Mouse (Mus musculus): Measurements from ENCODE around the gene Cfap61. TPM values are rescaled to one million over a fixed set of nuclear protein-coding genes. Genes with fewer than 3 reads are reported as not detected.

Cfap61 gene
- polyA plus RNA-seq, 1 experiment from 2014 or later, result 2.9 TPM

- H3K27ac ChIP-seq (replicated peaks), result no peak overlapping the region
- no peak overlapping the region for H3K4me3 ChIP-seq
- H3K4me2 ChIP-seq, result no peak overlapping the region
- under 1% methylated on average over 9 of the region's 9 CpGs for WGBS
- H3K27me3 ChIP-seq, result 0 out of 2 replicates have a peak, but pooled peaks cover 31% of the 10 kb centered on the region
- peaks cover 32% of the 10 kb centered on the region for H3K4me1 ChIP-seq (replicated peaks)
- no peaks in the 10 kb centered on the region for H3K9me3 ChIP-seq
- ATAC-seq (ENCODE audit: low FRiP score, low read depth), result no peak
- H3K9ac ChIP-seq, result no peak overlapping the region
- no peaks in the 10 kb centered on the region for H3K36me3 ChIP-seq
These were observed 280.1 kb downstream of the Cfap61 start for GRCm38 (mm10) chr2:146214715-146215114.

GRCm38 (mm10) chr2:146216111-146217064, 281.8 kb downstream of the Cfap61 start:
- no peak overlapping the region for H3K9ac ChIP-seq
- no peak overlapping the region for H3K4me2 ChIP-seq
- peaks cover 43% of the 10 kb centered on the region for H3K4me1 ChIP-seq (replicated peaks)
- H3K36me3 ChIP-seq, result no peaks in the 10 kb centered on the region
- no peak for ATAC-seq (ENCODE audit: low FRiP score, low read depth)
- no peak overlapping the region for H3K27ac ChIP-seq (replicated peaks)
- 17% methylated on average over 14 of the region's 14 CpGs for whole genome bisulfite sequencing
- 0 out of 2 replicates have a peak, but pooled peaks cover 31% of the 10 kb centered on the region for H3K27me3 ChIP-seq
- no peaks in the 10 kb centered on the region for H3K9me3 ChIP-seq
- no peak overlapping the region for H3K4me3 ChIP-seq

GRCm38 (mm10) chr2:146217227-146217980, 282.8 kb downstream of the Cfap61 start:
- H3K27me3 ChIP-seq, result 0 out of 2 replicates have a peak, but pooled peaks cover 28% of the 10 kb centered on the region
- peak overlapping the region; percentile 58 for H3K4me2 ChIP-seq
- WGBS, result 2% methylated on average over 16 of the region's 16 CpGs
- H3K9me3 ChIP-seq, result no peaks in the 10 kb centered on the region
- no peak overlapping the region for H3K9ac ChIP-seq
- ATAC-seq (ENCODE audit: low FRiP score, low read depth), result no peak
- no peak overlapping the region; the same call in 1 of the 2 replicates for H3K4me3 ChIP-seq
- no peaks in the 10 kb centered on the region for H3K36me3 ChIP-seq
- peaks cover 49% of the 10 kb centered on the region for H3K4me1 ChIP-seq (replicated peaks)
- H3K27ac ChIP-seq (replicated peaks), result peak overlapping the region; percentile 12; the same call in 1 of the 2 replicates

GRCm38 (mm10) chr2:146218161-146218691, 283.6 kb downstream of the Cfap61 start:
- peak overlapping the region; percentile 29 for H3K4me3 ChIP-seq
- no peaks in the 10 kb centered on the region for H3K36me3 ChIP-seq
- H3K4me1 ChIP-seq (replicated peaks), result peaks cover 55% of the 10 kb centered on the region
- H3K27me3 ChIP-seq, result 0 out of 2 replicates have a peak, but pooled peaks cover 21% of the 10 kb centered on the region
- H3K4me2 ChIP-seq, result peak overlapping the region; percentile 58
- WGBS, result under 1% methylated on average over 40 of the region's 40 CpGs
- H3K9ac ChIP-seq, result peak overlapping the region; percentile 21; the same call in 1 of the 2 replicates
- no peaks in the 10 kb centered on the region for H3K9me3 ChIP-seq
- no peak for ATAC-seq (ENCODE audit: low FRiP score, low read depth)
- peak overlapping the region; percentile 12; the same call in 1 of the 2 replicates for H3K27ac ChIP-seq (replicated peaks)

GRCm38 (mm10) chr2:146218881-146219535, 284.4 kb downstream of the Cfap61 start:
- 5% methylated on average over 19 of the region's 19 CpGs for WGBS
- peaks cover 63% of the 10 kb centered on the region for H3K4me1 ChIP-seq (replicated peaks)
- no peaks in the 10 kb centered on the region for H3K36me3 ChIP-seq
- no peak overlapping the region for H3K27ac ChIP-seq (replicated peaks)
- peak overlapping the region; percentile 58 for H3K4me2 ChIP-seq
- H3K9ac ChIP-seq, result no peak overlapping the region
- no peak overlapping the region for H3K4me3 ChIP-seq
- no peak for ATAC-seq (ENCODE audit: low FRiP score, low read depth)
- 0 out of 2 replicates have a peak, but pooled peaks cover 21% of the 10 kb centered on the region for H3K27me3 ChIP-seq
- no peaks in the 10 kb centered on the region for H3K9me3 ChIP-seq

GRCm38 (mm10) chr2:146219791-146220190, 285.2 kb downstream of the Cfap61 start:
- 11% methylated on average over 11 of the region's 11 CpGs for WGBS
- no peaks in the 10 kb centered on the region for H3K9me3 ChIP-seq
- H3K36me3 ChIP-seq, result no peaks in the 10 kb centered on the region
- H3K27me3 ChIP-seq, result 0 out of 2 replicates have a peak, but pooled peaks cover 21% of the 10 kb centered on the region
- no peak for ATAC-seq (ENCODE audit: low FRiP score, low read depth)
- H3K9ac ChIP-seq, result no peak overlapping the region
- H3K4me1 ChIP-seq (replicated peaks), result peaks cover 63% of the 10 kb centered on the region
- no peak overlapping the region for H3K4me3 ChIP-seq
- no peak overlapping the region for H3K27ac ChIP-seq (replicated peaks)
- H3K4me2 ChIP-seq, result 0 out of 2 replicates have a peak overlapping the region, but pooled peaks have one; percentile 58

GRCm38 (mm10) chr2:146220591-146221075, 286.0 kb downstream of the Cfap61 start:
- H3K4me2 ChIP-seq, result peak overlapping the region; percentile 87
- WGBS, result 1% methylated on average over 24 of the region's 24 CpGs
- peaks cover 60% of the 10 kb centered on the region for H3K4me1 ChIP-seq (replicated peaks)
- 0 out of 2 replicates have a peak, but pooled peaks cover 22% of the 10 kb centered on the region for H3K27me3 ChIP-seq
- no peaks in the 10 kb centered on the region for H3K9me3 ChIP-seq
- peak overlapping the region; percentile 80 for H3K4me3 ChIP-seq
- H3K27ac ChIP-seq (replicated peaks), result peak overlapping the region; percentile 91
- ATAC-seq (ENCODE audit: low FRiP score, low read depth), result no peak
- H3K9ac ChIP-seq, result 0 out of 2 replicates have a peak overlapping the region, but pooled peaks have one; percentile 11
- no peaks in the 10 kb centered on the region for H3K36me3 ChIP-seq

- Histone ChIP-seq H3K27me3 (0 out of 2 replicates have a peak, but pooled peaks cover 18% of the 10 kb centered on the region), H3K36me3 (no peaks in the 10 kb centered on the region), H3K4me3 (peak within 1 kb of the TSS; percentile 80), H3K9me3 (no peaks in the 10 kb centered on the region), H3K9ac (peak within 1 kb of the TSS; percentile 76), H3K4me2 (peak within 1 kb of the TSS; percentile 87), H3K4me1 (replicated peaks) (peaks cover 56% of the 10 kb centered on the region), H3K27ac (replicated peaks) (peak within 1 kb of the TSS; percentile 91)
- under 1% methylated on average over 66 of the region's 86 CpGs for WGBS
- peak; percentile 81 for ATAC-seq (ENCODE audit: low FRiP score, low read depth)
These were observed 286.7 kb downstream of the Cfap61 start, which contains the start of gene Insm1 for GRCm38 (mm10) chr2:146221076-146221928. Gene Insm1, plus strand, starts transcription at chr2:146221921.

GRCm38 (mm10) chr2:146221929-146222278, 287.3 kb downstream of the Cfap61 start:
- Histone ChIP-seq H3K36me3 (no peaks in the 10 kb centered on the region), H3K4me2 (peak overlapping the region; percentile 87), H3K27ac (replicated peaks) (peak overlapping the region; percentile 91), H3K4me1 (replicated peaks) (peaks cover 59% of the 10 kb centered on the region), H3K9me3 (no peaks in the 10 kb centered on the region), H3K4me3 (peak overlapping the region; percentile 80), H3K9ac (peak overlapping the region; percentile 76), H3K27me3 (peaks cover 23% of the 10 kb centered on the region; the same call in 1 of the 2 replicates)
- ATAC-seq (ENCODE audit: low FRiP score, low read depth), result peak; percentile 88
- 0% methylated on average over 19 of the region's 44 CpGs for WGBS

All from hindbrain, embryonic 15.5 days (tissue).